Mouse (Mus musculus): Measurements from ENCODE around the gene Tmem216. TPM values are rescaled to one million over a fixed set of nuclear protein-coding genes. Genes with fewer than 3 reads are reported as not detected.
A peak's percentile ranks its signal among the peaks of the same experiment; 100 is the strongest.

Tmem216 gene
- 23.3 and 23.9 TPM in 2 replicates for polyA plus RNA-seq (2015; fragmentation: Nextera tagmentation; extraction: Ambion mirVana)

- Histone ChIP-seq H3K27ac (replicated peaks) (peak within 1 kb of the TSS; percentile 46; the same call in 1 of the 2 replicates), H3K9ac (ENCODE audit: low read length) (peak within 1 kb of the TSS; percentile 59), H3K4me3 (ENCODE audit: low read depth, low read length) (peak within 1 kb of the TSS; percentile 55), H3K4me1 (replicated peaks; ENCODE audit: control insufficient read depth, insufficient read depth) (no peaks in the 10 kb centered on the region), H3K9me3 (ENCODE audit: control insufficient read depth, low read length) (no peaks in the 10 kb centered on the region), H3K4me2 (replicated peaks; ENCODE audit: low read depth) (peak within 1 kb of the TSS; percentile 56), H3K27me3 (ENCODE audit: control insufficient read depth, insufficient read depth, low read length) (no peaks in the 10 kb centered on the region), H3K36me3 (ENCODE audit: control insufficient read depth, insufficient read depth, low read length) (peaks cover under 1% of the 10 kb centered on the region; the same call in 1 of the 2 replicates)
- peak; percentile 90 for DNase-seq (ENCODE audit: low spot score)
- under 1% methylated on average over 43 of the region's 43 CpGs for WGBS
- ATAC-seq (ENCODE audit: low FRiP score, low TSS enrichment), result peak; percentile 99
- no peak for TF ChIP-seq EP300 (optimal IDR thresholded peaks at IDR 0.05)
- TF ChIP-seq CTCF (IDR thresholded peaks at IDR 0.05; ENCODE audit: low read depth), result peak; percentile 35
Measured at GRCm38 (mm10) chr19:10555624-10556510, at the start of gene Tmem216. Gene Tmem216, minus strand, starts transcription at chr19:10556238.

GRCm38 (mm10) chr19:10605293-10605900, 49.4 kb upstream of the Tmem216 start, which contains the start of the genes Ddb1 and Tkfc:
Gene Ddb1, plus strand, starts transcription at chr19:10605327.
Gene Tkfc, minus strand, starts transcription at chr19:10605654.
- peak; percentile 98 for ATAC-seq (ENCODE audit: low FRiP score, low TSS enrichment)
- peaks cover 8% of the 10 kb centered on the region; the same call in 1 of the 2 replicates for H3K4me1 ChIP-seq (replicated peaks; ENCODE audit: control insufficient read depth, insufficient read depth)
- under 1% methylated on average over 49 of the region's 49 CpGs for WGBS

GRCm38 (mm10) chr19:10604534-10604933, 48.5 kb upstream of the Tmem216 start:
- Histone ChIP-seq H3K4me1 (replicated peaks; ENCODE audit: control insufficient read depth, insufficient read depth) (peaks cover 8% of the 10 kb centered on the region; the same call in 1 of the 2 replicates), H3K36me3 (ENCODE audit: control insufficient read depth, insufficient read depth, low read length) (peaks cover 10% of the 10 kb centered on the region; the same call in 1 of the 2 replicates), H3K9me3 (ENCODE audit: control insufficient read depth, low read length) (no peaks in the 10 kb centered on the region), H3K4me3 (ENCODE audit: low read depth, low read length) (peak overlapping the region; percentile 97), H3K4me2 (replicated peaks; ENCODE audit: low read depth) (peak overlapping the region; percentile 69), H3K9ac (ENCODE audit: low read length) (peak overlapping the region; percentile 74), H3K27ac (replicated peaks) (peak overlapping the region; percentile 97), H3K27me3 (ENCODE audit: control insufficient read depth, insufficient read depth, low read length) (no peaks in the 10 kb centered on the region)
- TF ChIP-seq EP300 (optimal IDR thresholded peaks at IDR 0.05) (no peak), CTCF (IDR thresholded peaks at IDR 0.05; ENCODE audit: low read depth) (no peak)
- DNase-seq (ENCODE audit: low spot score), result no peak
- WGBS, result 46% methylated on average over 3 of the region's 3 CpGs
- no peak for ATAC-seq (ENCODE audit: low FRiP score, low TSS enrichment)

More at GRCm38 (mm10) chr19:10605293-10605900, 49.4 kb upstream of the Tmem216 start, which contains the start of the genes Ddb1 and Tkfc:
- Histone ChIP-seq H3K4me2 (replicated peaks; ENCODE audit: low read depth) (peak within 1 kb of the TSS; percentile 69), H3K9ac (ENCODE audit: low read length) (peak within 1 kb of the TSS; percentile 97), H3K27ac (replicated peaks) (peak within 1 kb of the TSS; percentile 97), H3K36me3 (ENCODE audit: control insufficient read depth, insufficient read depth, low read length) (peaks cover 10% of the 10 kb centered on the region; the same call in 1 of the 2 replicates), H3K27me3 (ENCODE audit: control insufficient read depth, insufficient read depth, low read length) (no peaks in the 10 kb centered on the region), H3K9me3 (ENCODE audit: control insufficient read depth, low read length) (no peaks in the 10 kb centered on the region), H3K4me3 (ENCODE audit: low read depth, low read length) (peak within 1 kb of the TSS; percentile 97)
- TF ChIP-seq EP300 (optimal IDR thresholded peaks at IDR 0.05), result no peak
- TF ChIP-seq CTCF (IDR thresholded peaks at IDR 0.05; ENCODE audit: low read depth), result peak; percentile 77
- DNase-seq (ENCODE audit: low spot score), result peak; percentile 99

- no peaks in the 10 kb centered on the region for H3K9me3 ChIP-seq (ENCODE audit: control insufficient read depth, low read length)
- H3K4me1 ChIP-seq (replicated peaks; ENCODE audit: control insufficient read depth, insufficient read depth), result peaks cover 8% of the 10 kb centered on the region; the same call in 1 of the 2 replicates
- ATAC-seq (ENCODE audit: low FRiP score, low TSS enrichment), result no peak
- DNase-seq (ENCODE audit: low spot score), result no peak
- H3K27ac ChIP-seq (replicated peaks), result no peak overlapping the region
- peak overlapping the region; percentile 69; the same call in 1 of the 2 replicates for H3K4me2 ChIP-seq (replicated peaks; ENCODE audit: low read depth)
- TF ChIP-seq EP300 (optimal IDR thresholded peaks at IDR 0.05), result no peak
- no peak for TF ChIP-seq CTCF (IDR thresholded peaks at IDR 0.05; ENCODE audit: low read depth)
- peaks cover 10% of the 10 kb centered on the region; the same call in 1 of the 2 replicates for H3K36me3 ChIP-seq (ENCODE audit: control insufficient read depth, insufficient read depth, low read length)
- H3K27me3 ChIP-seq (ENCODE audit: control insufficient read depth, insufficient read depth, low read length), result no peaks in the 10 kb centered on the region
- 77% methylated on average over 18 of the region's 18 CpGs for WGBS
- peak overlapping the region; percentile 74 for H3K9ac ChIP-seq (ENCODE audit: low read length)
- no peak overlapping the region for H3K4me3 ChIP-seq (ENCODE audit: low read depth, low read length)
Measured at GRCm38 (mm10) chr19:10603660-10604523, 47.9 kb upstream of the Tmem216 start.

- peak; percentile 93 for TF ChIP-seq CTCF (IDR thresholded peaks at IDR 0.05; ENCODE audit: low read depth)
- TF ChIP-seq EP300 (optimal IDR thresholded peaks at IDR 0.05), result no peak
- Histone ChIP-seq H3K9ac (ENCODE audit: low read length) (peak overlapping the region; percentile 59), H3K4me3 (ENCODE audit: low read depth, low read length) (peak overlapping the region; percentile 29; the same call in 1 of the 2 replicates), H3K4me2 (replicated peaks; ENCODE audit: low read depth) (peak overlapping the region; percentile 58), H3K27me3 (ENCODE audit: control insufficient read depth, insufficient read depth, low read length) (no peaks in the 10 kb centered on the region), H3K36me3 (ENCODE audit: control insufficient read depth, insufficient read depth, low read length) (peaks cover 4% of the 10 kb centered on the region; the same call in 1 of the 2 replicates), H3K9me3 (ENCODE audit: control insufficient read depth, low read length) (no peaks in the 10 kb centered on the region), H3K27ac (replicated peaks) (peak overlapping the region; percentile 92), H3K4me1 (replicated peaks; ENCODE audit: control insufficient read depth, insufficient read depth) (peaks cover 8% of the 10 kb centered on the region; the same call in 1 of the 2 replicates)
- 4% methylated on average over 9 of the region's 9 CpGs for WGBS
- ATAC-seq (ENCODE audit: low FRiP score, low TSS enrichment) (peak; percentile 55; the same call in 1 of the 2 replicates), DNase-seq (ENCODE audit: low spot score) (peak; percentile 91)
Measured at GRCm38 (mm10) chr19:10602787-10603186, 46.7 kb upstream of the Tmem216 start.
